Mouse (Mus musculus) liver, embryonic 13.5 days (tissue): ENCODE results near the gene Nipsnap1. TPM values are rescaled to one million over a fixed set of nuclear protein-coding genes. Genes with fewer than 3 reads are reported as not detected.

Experiments
- ATAC-seq: fragments of 200-750 bp; cut with Nextera tagmentation; 2 replicates; pipeline ENCODE4 v1.8.0; 2017; ENCODE audit warnings: low read depth, mild to moderate bottlenecking, moderate number of reproducible peaks, moderate library complexity
- DNase-seq: peaks from one replicate; pipeline ENCODE4 v3.0.0; 2022
- H3K27ac ChIP-seq: fragments of 300-500 bp; sonication (generic); 2 replicates; pipeline ENCODE4 v1.5.1; 2015; ENCODE audit warnings: moderate library complexity, mild to moderate bottlenecking, inconsistent platforms
- H3K27me3 ChIP-seq: fragments of 300-500 bp; sonication (generic); 2 replicates; pipeline ENCODE4 v1.6.1; 2015; ENCODE audit warnings: mild to moderate bottlenecking, inconsistent platforms
- H3K36me3 ChIP-seq: fragments of 300-500 bp; sonication (generic); 2 replicates; pipeline ENCODE4 v1.6.1; 2015; ENCODE audit warnings: mild to moderate bottlenecking, inconsistent platforms
- H3K4me1 ChIP-seq: fragments of 300-500 bp; sonication (generic); replicated peaks from 2 replicates; pipeline ENCODE4 v1.6.1; 2015; ENCODE audit warnings: inconsistent platforms
- H3K4me2 ChIP-seq: fragments of 300-500 bp; sonication (generic); 2 replicates; pipeline ENCODE4 v1.6.1; 2015; ENCODE audit warnings: inconsistent platforms, mild to moderate bottlenecking, moderate library complexity
- H3K4me3 ChIP-seq: fragments of 300-500 bp; sonication (generic); replicated peaks from 2 replicates; pipeline ENCODE4 v1.5.1; 2015; ENCODE audit warnings: mild to moderate bottlenecking, inconsistent platforms
- H3K9ac ChIP-seq: fragments of 300-500 bp; sonication (generic); 2 replicates; pipeline ENCODE4 v1.6.1; 2015; ENCODE audit warnings: mild to moderate bottlenecking, inconsistent platforms
- H3K9me3 ChIP-seq: fragments of 300-500 bp; sonication (generic); replicated peaks from 2 replicates; pipeline ENCODE4 v1.6.1; 2016; ENCODE audit warnings: inconsistent platforms
- WGBS: fragments of 180-500 bp; shearing (Covaris S2); methylation state at CpG from one replicate; pipeline ENCODE4 v1.1.7; 2015; ENCODE audit not compliant: insufficient replicate concordance; 5-methylcytosine and 5-hydroxymethylcytosine counted together
- polyA plus RNA-seq: library from polyadenylated mRNA; unstranded; fragments of >200 nt; fragmentation: Nextera tagmentation; extraction: Ambion mirVana; gene quantifications from 2 replicates; pipeline ENCODE4 v1.2.1, GENCODE M21; 2015

Nipsnap1 gene
- polyA plus RNA-seq, 1 experiment from 2014 or later = 74.2 TPM

- 10% methylated on average over 10 of the region's 10 CpGs for WGBS
- DNase-seq (peak; percentile 17), ATAC-seq (peak; percentile 83)
- Histone ChIP-seq H3K27ac (peak overlapping the region; percentile 78), H3K4me2 (peak overlapping the region; percentile 74), H3K4me1 (peaks cover 17% of the 10 kb centered on the region), H3K27me3 (no peaks in the 10 kb centered on the region), H3K9ac (peak overlapping the region; percentile 53), H3K9me3 (no peaks in the 10 kb centered on the region), H3K4me3 (peak overlapping the region; percentile 64), H3K36me3 (peaks cover 13% of the 10 kb centered on the region)
Observed at GRCm38 (mm10) chr11:4874551-4874950, 800 bp downstream of the Nipsnap1 start.

- H3K4me3 ChIP-seq = no peak overlapping the region
- H3K4me2 ChIP-seq = no peak overlapping the region
- H3K4me1 ChIP-seq = peaks cover 29% of the 10 kb centered on the region
- DNase-seq = no peak
- peaks cover 20% of the 10 kb centered on the region for H3K36me3 ChIP-seq
- no peak overlapping the region for H3K9ac ChIP-seq
- no peaks in the 10 kb centered on the region for H3K27me3 ChIP-seq
- no peaks in the 10 kb centered on the region for H3K9me3 ChIP-seq
- no peak overlapping the region; the same call in 1 of the 2 replicates for H3K27ac ChIP-seq
- ATAC-seq = no peak
- 53% methylated on average over 4 of the region's 4 CpGs for WGBS
Observed at GRCm38 (mm10) chr11:4881087-4881486, 7.3 kb downstream of the Nipsnap1 start.

GRCm38 (mm10) chr11:4882892-4883627 lies 9.3 kb downstream of the Nipsnap1 start:
- peaks cover 16% of the 10 kb centered on the region for H3K36me3 ChIP-seq
- ATAC-seq = peak; percentile 83
- peaks cover 29% of the 10 kb centered on the region for H3K4me1 ChIP-seq
- peak overlapping the region; percentile 38; the same call in 1 of the 2 replicates for H3K4me2 ChIP-seq
- no peaks in the 10 kb centered on the region for H3K27me3 ChIP-seq
- 54% methylated on average over 14 of the region's 14 CpGs for WGBS
- no peak overlapping the region for H3K9ac ChIP-seq
- peak overlapping the region; percentile 59 for H3K27ac ChIP-seq
- H3K9me3 ChIP-seq = no peaks in the 10 kb centered on the region
- peak overlapping the region; percentile 2; the same call in 1 of the 2 replicates for H3K4me3 ChIP-seq
- DNase-seq = peak; percentile 29

- no peak for DNase-seq
- H3K27me3 ChIP-seq = no peaks in the 10 kb centered on the region
- H3K36me3 ChIP-seq = peaks cover 30% of the 10 kb centered on the region
- H3K27ac ChIP-seq = no peak overlapping the region
- ATAC-seq = no peak
- no peak overlapping the region for H3K4me2 ChIP-seq
- WGBS = 50% methylated on average over 2 of the region's 2 CpGs
- H3K4me3 ChIP-seq = no peak overlapping the region
- no peak overlapping the region for H3K9ac ChIP-seq
- no peaks in the 10 kb centered on the region for H3K9me3 ChIP-seq
- H3K4me1 ChIP-seq = peaks cover 26% of the 10 kb centered on the region
Observed at GRCm38 (mm10) chr11:4885385-4885903, 11.7 kb downstream of the Nipsnap1 start.

- H3K27me3 ChIP-seq = no peaks in the 10 kb centered on the region
- no peak for ATAC-seq
Observed at GRCm38 (mm10) chr11:4886987-4887386, 13.2 kb downstream of the Nipsnap1 start.

GRCm38 (mm10) chr11:4894848-4895816 lies 21.4 kb downstream of the Nipsnap1 start, which contains the start of gene Thoc5:
Gene Thoc5, plus strand, starts transcription at chr11:4895320.
- H3K4me2 ChIP-seq = peak within 1 kb of the TSS; percentile 78
- 1% methylated on average over 52 of the region's 52 CpGs for WGBS
- H3K4me3 ChIP-seq = peak within 1 kb of the TSS; percentile 91
- H3K4me1 ChIP-seq = peaks cover 15% of the 10 kb centered on the region
- peak within 1 kb of the TSS; percentile 74 for H3K27ac ChIP-seq
- peaks cover 21% of the 10 kb centered on the region for H3K36me3 ChIP-seq
- peak within 1 kb of the TSS; percentile 84 for H3K9ac ChIP-seq
- H3K27me3 ChIP-seq = no peaks in the 10 kb centered on the region
- DNase-seq (peak; percentile 71), ATAC-seq (peak; percentile 89)
- no peaks in the 10 kb centered on the region for H3K9me3 ChIP-seq

More at GRCm38 (mm10) chr11:4886987-4887386, 13.2 kb downstream of the Nipsnap1 start:
- peaks cover 20% of the 10 kb centered on the region for H3K4me1 ChIP-seq
- no peak for DNase-seq
- H3K4me2 ChIP-seq = no peak overlapping the region
- H3K4me3 ChIP-seq = no peak overlapping the region
- H3K36me3 ChIP-seq = peaks cover 35% of the 10 kb centered on the region
- no peak overlapping the region for H3K9ac ChIP-seq
- no peaks in the 10 kb centered on the region for H3K9me3 ChIP-seq
- no peak overlapping the region for H3K27ac ChIP-seq
- WGBS = 76% methylated on average over 3 of the region's 3 CpGs

- Histone ChIP-seq H3K9me3 (no peaks in the 10 kb centered on the region), H3K27me3 (no peaks in the 10 kb centered on the region), H3K4me3 (no peak overlapping the region), H3K36me3 (peaks cover 41% of the 10 kb centered on the region), H3K27ac (no peak overlapping the region), H3K4me1 (peaks cover 13% of the 10 kb centered on the region), H3K9ac (no peak overlapping the region), H3K4me2 (no peak overlapping the region)
- 58% methylated on average over 5 of the region's 5 CpGs for WGBS
- DNase-seq (no peak), ATAC-seq (no peak)
Observed at GRCm38 (mm10) chr11:4900437-4900836, 26.7 kb downstream of the Nipsnap1 start.

- Histone ChIP-seq H3K27ac (no peak overlapping the region), H3K9ac (no peak overlapping the region), H3K4me3 (no peak overlapping the region), H3K4me1 (no peaks in the 10 kb centered on the region), H3K4me2 (no peak overlapping the region), H3K36me3 (peaks cover 48% of the 10 kb centered on the region), H3K27me3 (no peaks in the 10 kb centered on the region), H3K9me3 (no peaks in the 10 kb centered on the region)
- DNase-seq (no peak), ATAC-seq (no peak)
- WGBS = 80% methylated on average over 6 of the region's 6 CpGs
Observed at GRCm38 (mm10) chr11:4901956-4902355, 28.2 kb downstream of the Nipsnap1 start.

- H3K27ac ChIP-seq = no peak overlapping the region
- ATAC-seq (no peak), DNase-seq (no peak)
- no peaks in the 10 kb centered on the region for H3K9me3 ChIP-seq
- H3K4me1 ChIP-seq = no peaks in the 10 kb centered on the region
- H3K27me3 ChIP-seq = no peaks in the 10 kb centered on the region
- H3K4me3 ChIP-seq = no peak overlapping the region
- H3K9ac ChIP-seq = no peak overlapping the region
- WGBS = 87% methylated on average over 6 of the region's 6 CpGs
- peaks cover 61% of the 10 kb centered on the region for H3K36me3 ChIP-seq
- H3K4me2 ChIP-seq = no peak overlapping the region
Observed at GRCm38 (mm10) chr11:4906231-4906630, 32.5 kb downstream of the Nipsnap1 start.

GRCm38 (mm10) chr11:4916068-4916467 lies 42.3 kb downstream of the Nipsnap1 start:
- Histone ChIP-seq H3K9ac (no peak overlapping the region), H3K4me3 (no peak overlapping the region), H3K4me2 (no peak overlapping the region), H3K36me3 (peaks cover 87% of the 10 kb centered on the region), H3K27ac (no peak overlapping the region), H3K9me3 (no peaks in the 10 kb centered on the region), H3K4me1 (no peaks in the 10 kb centered on the region), H3K27me3 (no peaks in the 10 kb centered on the region)
- 43% methylated on average over 1 of the region's 1 CpGs for WGBS
- DNase-seq (peak; percentile 27), ATAC-seq (no peak)

GRCm38 (mm10) chr11:4921281-4921680 lies 47.5 kb downstream of the Nipsnap1 start:
- no peak overlapping the region for H3K9ac ChIP-seq
- H3K9me3 ChIP-seq = no peaks in the 10 kb centered on the region
- ATAC-seq = no peak
- no peaks in the 10 kb centered on the region for H3K27me3 ChIP-seq
- DNase-seq = no peak
- no peak overlapping the region for H3K4me3 ChIP-seq
- no peak overlapping the region for H3K4me2 ChIP-seq
- H3K36me3 ChIP-seq = peaks cover 91% of the 10 kb centered on the region
- WGBS = 75% methylated on average over 2 of the region's 2 CpGs
- H3K4me1 ChIP-seq = no peaks in the 10 kb centered on the region
- H3K27ac ChIP-seq = no peak overlapping the region
